Mouse (Mus musculus) heart, embryonic 15.5 days (tissue): Measurements from ENCODE around the gene Tex26. TPM values are rescaled to one million over a fixed set of nuclear protein-coding genes. Genes with fewer than 3 reads are reported as not detected.
A peak's percentile ranks its signal among the peaks of the same experiment; 100 is the strongest.

ENCODE experiments used
- ATAC-seq: fragments of 200-750 bp; cut with Nextera tagmentation; replicated peaks from 2 replicates; pipeline ENCODE4 v1.8.0; 2017; ENCODE audit warnings: low read depth, moderate TSS enrichment; ENCODE audit not compliant: insufficient number of reproducible peaks, insufficient read depth, low FRiP score
- H3K27ac ChIP-seq: fragments of 300-500 bp; sonication (generic); 2 replicates; pipeline ENCODE4 v1.5.1; 2015; ENCODE audit warnings: mild to moderate bottlenecking, inconsistent platforms
- H3K27me3 ChIP-seq: fragments of 300-500 bp; sonication (generic); 2 replicates; pipeline ENCODE4 v1.6.1; 2015; ENCODE audit warnings: inconsistent platforms
- H3K36me3 ChIP-seq: fragments of 300-500 bp; sonication (generic); 2 replicates; pipeline ENCODE4 v1.6.1; 2015; ENCODE audit warnings: mild to moderate bottlenecking, inconsistent platforms
- H3K4me1 ChIP-seq: fragments of 300-500 bp; sonication (generic); replicated peaks from 2 replicates; pipeline ENCODE4 v1.6.1; 2015; ENCODE audit warnings: inconsistent platforms
- H3K4me2 ChIP-seq: fragments of 300-500 bp; sonication (generic); 2 replicates; pipeline ENCODE4 v1.6.1; 2015; ENCODE audit warnings: inconsistent platforms, mild to moderate bottlenecking, moderate library complexity
- H3K4me3 ChIP-seq: fragments of 300-500 bp; sonication (generic); 2 replicates; pipeline ENCODE4 v1.5.1; 2015; ENCODE audit warnings: mild to moderate bottlenecking, inconsistent platforms
- H3K9ac ChIP-seq: fragments of 300-500 bp; sonication (generic); 2 replicates; pipeline ENCODE4 v1.6.1; 2015; ENCODE audit warnings: mild to moderate bottlenecking, inconsistent platforms
- H3K9me3 ChIP-seq: fragments of 300-500 bp; sonication (generic); replicated peaks from 2 replicates; pipeline ENCODE4 v1.6.1; 2016; ENCODE audit warnings: inconsistent platforms
- WGBS: fragments of 180-500 bp; shearing (Covaris S2); methylation state at CpG from one replicate; pipeline ENCODE4 v1.1.7; 2015; ENCODE audit warnings: mixed read lengths; 5-methylcytosine and 5-hydroxymethylcytosine counted together
- polyA plus RNA-seq: library from polyadenylated mRNA; unstranded; fragments of >200 nt; fragmentation: Nextera tagmentation; extraction: Ambion mirVana; gene quantifications from 2 replicates; pipeline ENCODE4 v1.2.1, GENCODE M21; 2015

Gene Tex26
- polyA plus RNA-seq, 1 experiment from 2014 or later = 0.31 TPM

DNA sequence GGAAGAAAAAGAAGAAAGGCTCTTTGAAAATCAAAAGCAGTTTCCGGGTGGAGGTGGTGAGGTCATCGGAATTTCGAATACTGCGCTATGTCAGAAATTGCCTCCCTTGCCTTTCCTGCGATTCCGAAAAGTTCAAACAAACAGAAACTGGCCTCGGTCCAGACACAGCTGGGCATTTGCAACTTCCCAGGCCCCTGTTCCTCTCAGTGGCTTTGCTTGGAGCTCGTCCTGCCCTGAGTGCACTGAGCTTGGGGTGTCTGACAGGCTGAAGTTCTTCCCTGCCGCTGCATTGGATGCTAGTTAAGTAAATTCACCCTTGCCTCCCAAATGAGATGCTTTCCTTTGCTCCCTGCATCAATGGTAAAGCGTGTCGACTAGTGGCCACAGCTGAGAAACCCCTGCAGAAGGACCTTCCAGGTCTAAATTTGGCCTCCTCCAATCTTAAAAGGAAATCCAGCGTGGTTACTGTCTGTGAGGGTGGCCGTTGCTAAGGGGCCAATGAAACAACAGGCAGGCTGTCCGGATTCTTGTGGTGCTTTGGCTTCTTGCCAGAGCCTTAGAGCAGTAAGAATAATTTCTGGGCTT, 74.7 kb downstream of the Tex26 start:
- H3K27me3 ChIP-seq = no peaks in the 10 kb centered on the region
- no peak; the same call in 1 of the 2 replicates for ATAC-seq
- H3K9ac ChIP-seq = no peak overlapping the region
- H3K4me2 ChIP-seq = peak overlapping the region; percentile 47
- peak overlapping the region; percentile 22 for H3K4me3 ChIP-seq
- 10% methylated on average over 14 of the region's 14 CpGs for WGBS
- H3K36me3 ChIP-seq = no peaks in the 10 kb centered on the region
- H3K9me3 ChIP-seq = no peaks in the 10 kb centered on the region
- H3K27ac ChIP-seq = peak overlapping the region; percentile 73
- peaks cover 17% of the 10 kb centered on the region for H3K4me1 ChIP-seq

DNA sequence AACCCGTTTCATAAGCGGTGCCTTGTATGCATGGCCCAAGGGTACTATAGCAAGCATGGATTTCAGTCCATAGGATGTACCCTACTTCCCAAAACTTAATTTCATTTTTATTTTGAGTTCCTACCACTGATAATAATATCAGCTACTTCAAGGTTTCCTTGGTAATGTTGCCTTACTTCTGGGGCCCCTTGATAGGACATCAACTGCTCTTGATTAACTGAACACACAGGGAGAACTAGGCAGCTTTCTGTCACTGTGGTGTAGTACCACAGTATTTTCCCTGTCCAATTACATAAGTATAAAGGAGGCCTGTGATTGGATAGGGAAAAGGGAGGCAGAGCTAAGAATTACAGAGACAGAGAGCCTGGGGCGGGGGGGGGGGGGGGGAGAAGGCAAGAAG, 75.4 kb downstream of the Tex26 start:
- H3K36me3 ChIP-seq = no peaks in the 10 kb centered on the region
- no peaks in the 10 kb centered on the region for H3K9me3 ChIP-seq
- peak overlapping the region; percentile 73; the same call in 1 of the 2 replicates for H3K27ac ChIP-seq
- no peak overlapping the region for H3K4me3 ChIP-seq
- no peak overlapping the region for H3K4me2 ChIP-seq
- peaks cover 17% of the 10 kb centered on the region for H3K4me1 ChIP-seq
- no peaks in the 10 kb centered on the region for H3K27me3 ChIP-seq
- no peak; the same call in 1 of the 2 replicates for ATAC-seq
- WGBS = 45% methylated on average over 3 of the region's 3 CpGs
- H3K9ac ChIP-seq = no peak overlapping the region

DNA sequence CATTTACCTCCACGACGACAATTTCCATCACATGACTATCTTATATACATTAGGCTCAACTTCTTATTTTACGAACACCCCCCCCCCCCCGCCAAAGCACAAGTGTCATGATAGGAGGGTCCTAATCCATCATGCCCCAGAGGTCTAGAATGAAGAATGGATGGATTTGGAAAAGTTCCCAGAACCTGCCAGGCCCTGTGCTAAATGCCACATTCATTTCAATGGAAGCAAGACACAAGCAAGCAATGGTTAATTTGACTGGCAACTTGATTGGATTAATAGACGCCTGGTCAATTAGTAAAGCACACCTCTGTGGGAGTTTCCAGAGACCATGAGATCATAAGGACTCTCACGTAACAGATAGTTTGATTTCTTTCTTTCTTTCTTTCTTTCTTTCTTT, 77.7 kb downstream of the Tex26 start:
- 67% methylated on average over 6 of the region's 6 CpGs for WGBS
- H3K4me3 ChIP-seq = no peak overlapping the region
- ATAC-seq = no peak
- no peak overlapping the region for H3K4me2 ChIP-seq
- no peak overlapping the region for H3K27ac ChIP-seq
- H3K9ac ChIP-seq = no peak overlapping the region
- peaks cover 12% of the 10 kb centered on the region; the same call in 1 of the 2 replicates for H3K27me3 ChIP-seq
- H3K4me1 ChIP-seq = peaks cover 21% of the 10 kb centered on the region
- no peaks in the 10 kb centered on the region for H3K36me3 ChIP-seq
- no peaks in the 10 kb centered on the region for H3K9me3 ChIP-seq

Other genes with a start within 250 kb of the Tex26 start
- 6.7 and 14.6 TPM in 2 replicates for gene Alox5ap, start 174.9 kb upstream of the Tex26 start, polyA plus RNA-seq
- 1.9 and 2.0 TPM in 2 replicates for gene Medag, start 27.9 kb upstream of the Tex26 start, polyA plus RNA-seq
- gene Wdr95, start 89.0 kb downstream of the Tex26 start, polyA plus RNA-seq = 0.13 TPM in 1 of 2 replicates, not detected in the other
- 26.4 and 28.6 TPM in 2 replicates for gene Hsph1, start 196.7 kb downstream of the Tex26 start, polyA plus RNA-seq
- 8.0 and 8.6 TPM in 2 replicates for gene B3glct, start 238.6 kb downstream of the Tex26 start, polyA plus RNA-seq